Mouse (Mus musculus): ENCODE measurements around the gene Serinc4.

DNA sequence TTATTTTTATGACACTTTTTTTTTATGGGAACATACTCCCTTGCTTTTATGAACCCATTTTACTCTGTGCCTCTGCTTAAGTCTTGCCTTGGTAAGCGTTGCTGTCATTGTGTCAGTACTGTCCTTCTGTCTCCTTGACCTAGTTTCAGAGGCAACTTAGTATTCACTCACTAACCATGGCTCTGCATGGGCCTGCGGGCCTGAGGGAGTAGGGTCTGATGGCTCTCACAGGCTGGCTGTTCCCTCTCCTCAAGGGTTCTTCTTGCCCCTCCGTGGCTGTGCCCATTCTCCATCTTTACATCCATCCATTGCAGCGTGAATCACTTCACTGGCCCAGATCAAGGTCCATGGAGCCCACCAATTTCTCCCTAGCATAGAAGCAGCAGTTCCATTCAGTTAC, 10.1 kb downstream of the Serinc4 start:
- TF ChIP-seq EP300 (IDR thresholded peaks at IDR 0.05), result no peak
- TF ChIP-seq CTCF (IDR thresholded peaks at IDR 0.05), result no peak

All from lung, postnatal 0 days (tissue).